Mouse (Mus musculus) MEL-GATA-1-ER (cell line): ENCODE results near the gene Gtdc1.

ENCODE experiments used
- DNase-seq: peaks from one replicate; pipeline ENCODE4 v3.0.0-alpha.2; 2012; ENCODE audit warnings: low read depth; ENCODE audit errors: extremely low read depth

Gtdc1 gene

DNA sequence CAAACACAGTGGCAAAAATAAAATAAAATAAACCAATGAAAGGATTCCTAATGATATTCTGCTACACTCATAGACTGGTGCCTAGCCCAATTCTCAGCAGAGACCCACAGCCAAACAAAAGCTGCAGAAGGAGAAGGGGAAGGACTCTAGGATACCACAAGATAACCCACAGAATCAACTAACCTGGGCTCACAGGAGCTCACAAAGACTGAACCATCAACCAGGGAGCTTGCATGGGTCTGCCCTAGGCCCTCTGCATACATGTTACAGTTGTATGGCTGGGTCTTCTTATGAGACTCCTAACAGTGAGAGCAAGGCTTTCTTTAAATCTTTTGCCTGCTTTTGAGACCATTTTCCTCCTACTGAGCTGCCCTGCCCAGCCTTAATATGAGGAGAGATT is 2.8 kb downstream of the Gtdc1 start:
- no peak for DNase-seq

DNA sequence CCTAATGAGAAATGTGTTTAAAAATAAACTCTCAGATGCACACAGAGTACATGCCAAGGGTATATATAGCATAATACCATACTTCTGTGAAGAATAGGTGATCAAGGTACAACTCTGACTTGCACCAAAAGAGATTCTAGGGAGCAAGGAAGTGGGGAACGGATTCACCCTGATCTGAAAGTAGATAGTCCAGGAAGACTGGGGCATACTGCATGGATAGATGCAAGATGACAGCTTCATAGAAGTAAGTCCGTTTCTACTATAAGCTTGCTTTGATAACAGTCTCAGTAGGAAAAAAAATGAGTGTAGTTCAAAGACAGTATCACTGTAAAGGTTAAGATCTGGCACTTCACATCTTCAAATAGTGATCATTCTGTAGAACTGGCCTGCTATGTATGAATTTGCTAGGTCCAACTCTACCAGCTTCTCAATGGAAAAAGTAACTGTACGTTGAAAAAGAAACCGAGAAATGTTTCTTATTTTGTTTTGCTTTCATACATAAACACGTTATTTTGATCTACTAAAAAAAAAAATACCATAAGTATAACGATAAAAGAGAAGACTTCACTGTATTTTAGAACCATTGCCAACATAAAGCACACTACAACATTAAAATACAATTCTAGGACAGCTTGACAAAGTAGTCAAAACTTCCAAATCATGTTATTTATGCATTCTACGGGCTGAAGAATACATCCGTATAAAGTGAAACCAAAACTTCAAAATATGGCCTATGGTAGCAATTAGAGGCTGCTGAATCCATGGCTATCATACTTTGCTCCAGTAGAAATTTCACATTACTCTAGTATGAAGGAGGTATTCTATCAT is 4.2 kb downstream of the Gtdc1 start:
- DNase-seq: no peak

DNA sequence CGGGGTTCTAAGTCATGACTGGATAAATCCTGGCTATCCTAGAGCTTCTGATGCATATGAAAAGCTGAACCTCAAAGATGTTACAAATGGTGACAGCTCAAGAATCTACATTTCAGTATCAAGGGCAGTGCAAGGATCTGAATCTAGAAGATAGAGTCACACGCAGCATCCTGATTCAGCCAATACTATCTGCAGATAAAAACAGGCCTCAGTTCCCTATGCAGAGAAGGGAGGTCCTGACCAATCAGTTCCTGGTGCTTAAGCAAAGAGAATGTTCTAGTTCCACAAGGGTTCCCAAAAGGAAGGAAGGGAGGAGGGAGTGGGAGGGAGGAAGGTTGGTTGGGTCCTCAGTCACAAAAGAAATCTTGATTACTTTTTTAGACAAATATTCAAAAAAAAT is 5.0 kb downstream of the Gtdc1 start:
- no peak for DNase-seq

DNA sequence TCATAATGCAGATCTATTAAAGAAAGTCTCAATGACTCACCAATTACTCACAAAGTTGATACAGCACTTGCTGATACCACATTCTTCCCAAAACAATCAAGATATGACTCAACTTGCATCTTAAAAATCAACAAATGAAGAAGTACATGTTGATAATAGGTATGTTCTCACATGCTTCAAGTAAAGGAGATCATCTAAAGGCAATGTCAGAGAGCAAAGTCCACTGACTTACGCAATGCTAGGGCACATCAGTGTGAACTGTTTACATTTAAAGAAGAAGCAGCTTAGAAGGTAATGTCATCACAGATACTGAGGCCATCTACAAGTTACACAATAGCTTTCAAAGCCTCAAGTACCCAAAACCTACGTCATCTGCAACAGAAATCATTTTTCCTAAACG is 7.0 kb downstream of the Gtdc1 start:
- no peak for DNase-seq

DNA sequence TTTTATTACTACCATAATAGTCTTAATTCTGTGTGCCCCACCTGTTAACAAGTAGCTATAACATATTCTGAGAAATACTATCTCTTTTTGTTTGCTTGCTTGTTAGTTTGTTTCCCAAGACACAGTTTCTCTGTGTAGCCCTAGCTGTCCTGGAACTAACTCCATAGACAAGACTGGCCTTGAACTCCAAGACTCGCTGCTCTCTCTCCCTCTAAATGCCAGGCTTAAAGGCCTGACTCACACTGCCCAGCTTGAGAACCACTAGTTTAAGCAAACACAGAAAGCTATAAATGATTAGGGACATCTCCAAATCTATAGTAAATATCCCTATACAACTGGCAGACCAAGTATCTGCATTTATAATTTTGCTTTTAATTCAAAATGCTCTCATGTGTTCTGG is 8.1 kb downstream of the Gtdc1 start:
- no peak for DNase-seq

DNA sequence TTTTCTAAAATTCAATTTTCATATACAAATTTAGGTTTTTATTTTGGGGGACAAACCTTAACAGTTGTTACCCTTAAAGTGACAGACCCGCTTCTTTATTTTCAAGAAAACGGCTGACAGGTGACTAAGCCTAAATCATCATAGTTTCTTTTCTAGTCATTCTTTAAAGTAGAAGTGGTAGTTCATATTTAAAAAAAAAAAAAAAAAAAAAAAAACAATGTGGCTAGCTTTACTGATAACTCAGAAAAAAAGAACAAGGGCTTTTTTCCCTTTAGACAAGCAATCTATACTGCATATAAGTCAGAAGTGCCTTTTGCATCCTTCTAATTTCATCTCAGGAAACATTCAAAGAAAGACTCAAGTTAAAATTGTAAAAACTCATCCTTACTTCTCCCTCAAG is 8.7 kb downstream of the Gtdc1 start:
- DNase-seq: no peak

DNA sequence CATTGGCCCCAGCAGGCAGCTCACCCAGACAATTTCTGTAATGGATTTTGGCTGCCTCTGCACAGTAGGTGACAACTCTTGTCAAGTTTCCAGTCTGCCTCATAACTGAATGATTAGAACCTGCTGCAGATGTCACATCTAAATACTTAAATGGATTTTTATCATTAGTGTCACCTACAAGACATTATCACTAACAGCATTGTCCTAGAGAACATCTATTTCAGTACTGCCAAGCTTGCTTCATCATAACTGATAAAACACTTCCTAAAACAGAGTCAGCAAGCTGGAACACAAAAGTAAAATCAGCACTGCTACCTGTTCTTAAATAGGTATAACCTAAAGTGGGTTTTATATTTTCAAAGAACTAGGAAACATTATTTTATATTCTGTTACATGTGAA is 11.2 kb downstream of the Gtdc1 start:
- DNase-seq: no peak

DNA sequence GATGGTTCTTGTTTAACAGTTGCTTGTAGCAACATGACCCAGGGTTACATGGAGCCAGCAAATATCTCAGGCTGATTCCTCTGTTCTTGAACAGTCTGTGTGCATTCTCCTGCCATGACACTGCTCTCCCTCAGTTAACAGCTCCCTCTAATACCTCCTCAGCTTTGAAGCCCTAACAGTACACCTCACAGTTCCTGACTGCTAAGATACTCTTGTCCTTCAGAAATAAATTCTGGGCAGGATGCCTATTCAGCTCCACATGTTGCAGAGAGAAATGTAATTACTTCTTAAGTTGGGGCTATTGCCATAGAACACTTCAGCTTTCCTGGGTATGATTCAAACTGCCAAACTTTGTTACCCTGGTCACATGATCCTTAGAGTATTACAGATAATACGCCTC is 29.7 kb downstream of the Gtdc1 start:
- no peak for DNase-seq

DNA sequence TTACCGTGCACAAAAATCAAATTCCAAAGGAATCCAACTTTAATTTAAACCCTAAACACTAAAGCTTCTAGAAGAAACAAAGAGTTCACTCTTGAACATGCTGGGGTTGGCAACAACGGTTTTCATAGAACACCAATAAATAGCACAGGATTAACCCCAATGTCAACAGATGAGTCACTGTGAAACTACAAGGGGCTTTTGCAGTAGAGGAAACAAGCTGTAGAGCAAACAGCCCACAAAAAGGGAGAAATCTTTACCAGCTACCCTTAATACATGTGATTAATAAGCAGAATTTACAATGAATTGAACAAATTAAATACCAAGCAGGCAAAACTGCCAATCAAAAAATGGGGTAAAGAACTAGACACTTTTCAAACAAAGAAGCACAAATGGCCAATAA is 53.7 kb downstream of the Gtdc1 start:
- DNase-seq: no peak

DNA sequence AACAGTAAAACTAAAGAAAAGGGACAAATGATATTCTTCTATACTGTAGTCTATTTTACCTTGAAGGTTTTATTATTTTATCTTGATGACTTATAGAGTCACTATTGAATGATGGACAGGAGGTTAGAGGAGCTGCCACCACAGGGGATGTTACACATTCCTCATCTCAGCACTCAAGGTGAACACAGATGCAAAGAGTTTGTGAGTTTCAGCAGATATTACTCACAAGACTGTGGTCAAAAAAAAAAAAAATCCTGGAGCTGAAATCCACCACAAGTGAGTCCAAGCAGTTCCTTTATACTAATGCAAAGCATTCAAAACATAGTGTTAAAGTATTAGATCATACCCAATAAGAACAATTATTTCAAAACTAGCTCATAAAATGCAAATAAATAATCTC is 62.7 kb downstream of the Gtdc1 start:
- DNase-seq: no peak

DNA sequence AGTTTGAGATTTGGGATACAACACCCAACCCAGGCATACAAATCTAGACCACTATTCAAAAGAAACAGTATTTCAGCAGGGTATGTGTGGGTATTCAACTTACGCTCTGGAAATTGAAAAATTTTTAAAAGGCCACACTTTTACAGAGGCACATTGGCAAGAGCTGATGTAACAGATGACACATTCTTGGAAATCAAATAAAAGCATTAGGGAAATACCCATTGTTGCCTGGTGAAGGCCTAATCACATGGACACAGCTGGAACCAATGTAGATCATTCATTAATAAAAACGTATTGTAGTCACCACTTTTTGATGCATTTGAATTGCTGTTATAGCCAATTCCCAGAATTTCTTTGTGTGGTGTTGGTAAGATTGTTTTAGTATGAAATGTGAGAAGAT is 73.0 kb downstream of the Gtdc1 start:
- no peak for DNase-seq

DNA sequence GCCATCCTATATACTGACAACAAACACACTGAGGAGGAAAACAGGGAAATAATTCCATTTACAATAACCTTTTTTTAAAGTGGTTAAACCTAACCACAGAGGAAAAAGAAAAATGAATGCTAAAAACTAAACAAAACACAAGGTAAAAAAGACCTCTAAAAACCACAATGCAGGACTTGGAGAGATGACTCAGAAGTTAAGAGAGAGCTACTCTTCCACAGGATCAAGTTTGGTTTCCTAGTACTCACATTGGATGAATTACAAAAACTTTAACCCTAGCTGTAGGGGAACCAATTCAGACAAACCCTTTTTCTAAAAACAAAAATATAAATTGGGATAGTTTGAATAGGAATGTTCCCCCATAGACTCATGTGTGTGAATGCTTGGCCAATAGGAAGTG is 77.8 kb downstream of the Gtdc1 start:
- no peak for DNase-seq

DNA sequence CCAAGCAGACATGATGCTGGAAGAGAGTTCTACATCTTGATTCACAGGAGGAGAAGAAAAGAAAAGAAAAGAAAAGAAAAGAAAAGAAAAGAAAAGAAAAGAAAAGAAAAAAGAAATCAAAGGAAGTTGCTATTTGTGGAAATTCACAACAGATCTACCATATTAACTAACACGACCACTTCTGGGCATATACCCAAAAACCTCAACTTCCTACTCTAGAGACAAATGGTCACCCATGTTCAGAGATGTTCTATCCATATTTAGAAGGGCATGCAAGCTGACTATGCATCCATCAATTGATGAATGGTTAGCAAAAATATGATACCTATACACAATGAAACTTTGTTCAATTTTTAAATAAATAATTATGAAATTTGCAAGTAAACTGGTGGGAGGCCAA is 79.3 kb downstream of the Gtdc1 start:
- peak; percentile 14 for DNase-seq

DNA sequence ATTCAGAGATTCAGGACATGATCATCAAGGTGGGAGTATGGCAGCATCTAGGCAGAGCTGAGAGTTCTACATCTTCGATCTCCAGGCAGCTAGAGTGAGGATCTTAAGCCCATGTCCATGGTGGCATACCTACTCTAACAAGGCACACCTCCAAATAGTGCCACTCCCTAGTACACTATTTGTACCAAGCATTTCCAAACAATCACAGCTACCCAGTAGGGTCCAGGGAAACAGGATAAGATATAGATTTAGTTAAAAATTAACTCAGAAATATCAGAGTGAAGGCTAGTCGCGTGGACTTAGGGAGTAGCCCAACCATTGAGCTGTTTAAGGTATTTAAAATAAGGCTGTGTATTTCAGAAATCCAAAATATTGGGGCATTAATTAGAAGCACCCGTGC is 82.0 kb downstream of the Gtdc1 start:
- DNase-seq: no peak

DNA sequence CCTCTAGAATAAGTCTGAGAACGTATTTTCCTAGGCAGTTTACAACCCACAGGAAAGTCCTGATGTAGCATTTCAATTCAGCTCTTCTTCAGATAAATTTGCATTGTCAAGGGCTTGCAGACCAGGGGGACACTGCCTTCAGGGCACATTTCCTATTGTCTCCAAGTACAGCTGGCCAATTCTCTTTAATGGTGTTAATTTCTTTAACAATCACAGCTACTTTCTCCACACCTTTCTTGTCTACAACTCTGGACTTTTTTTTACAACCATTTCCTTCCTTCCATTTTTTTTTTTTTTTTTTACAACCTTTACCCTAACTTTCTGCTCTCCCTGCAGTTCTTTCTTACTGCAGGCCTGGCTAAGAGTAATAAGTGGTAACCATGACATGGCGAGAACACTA is 97.7 kb downstream of the Gtdc1 start:
- DNase-seq: no peak

DNA sequence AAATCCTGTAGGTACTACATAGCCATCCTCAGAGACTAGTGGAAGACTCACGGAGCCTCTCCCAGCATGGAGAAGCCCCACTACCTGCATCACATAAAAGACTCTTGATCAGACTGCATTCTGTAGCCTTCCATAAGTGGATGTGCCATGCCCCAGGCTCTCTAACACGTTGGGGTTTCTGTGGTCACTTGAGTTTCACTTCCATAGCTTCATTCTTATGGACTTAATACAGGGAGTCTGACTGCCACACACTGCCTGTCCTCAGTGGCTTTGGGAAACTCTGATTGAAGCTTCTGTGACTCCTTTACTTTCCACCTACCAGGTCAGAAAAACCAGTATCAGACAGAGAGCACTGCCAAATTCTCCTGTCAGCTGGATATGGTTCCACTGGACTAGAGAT is 98.1 kb downstream of the Gtdc1 start:
- no peak for DNase-seq

DNA sequence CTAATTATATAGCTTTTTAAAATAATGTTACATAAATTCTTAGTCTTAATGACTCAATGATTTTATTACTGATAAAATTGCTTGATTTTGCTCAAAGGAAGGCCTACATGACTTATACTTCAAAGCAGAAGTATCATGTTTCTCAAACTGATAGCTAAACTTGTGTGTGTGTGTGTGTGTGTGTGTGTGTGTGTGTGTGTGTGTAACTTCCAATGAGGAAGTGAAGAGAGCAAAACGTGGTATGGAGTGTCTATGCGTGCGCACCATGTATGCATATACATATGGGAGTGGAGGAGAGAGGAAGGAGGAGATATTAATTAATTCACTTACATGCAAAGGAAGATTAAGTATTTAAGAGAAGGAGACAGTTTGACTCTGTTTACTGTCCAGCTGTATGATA is 100.8 kb downstream of the Gtdc1 start:
- no peak for DNase-seq

DNA sequence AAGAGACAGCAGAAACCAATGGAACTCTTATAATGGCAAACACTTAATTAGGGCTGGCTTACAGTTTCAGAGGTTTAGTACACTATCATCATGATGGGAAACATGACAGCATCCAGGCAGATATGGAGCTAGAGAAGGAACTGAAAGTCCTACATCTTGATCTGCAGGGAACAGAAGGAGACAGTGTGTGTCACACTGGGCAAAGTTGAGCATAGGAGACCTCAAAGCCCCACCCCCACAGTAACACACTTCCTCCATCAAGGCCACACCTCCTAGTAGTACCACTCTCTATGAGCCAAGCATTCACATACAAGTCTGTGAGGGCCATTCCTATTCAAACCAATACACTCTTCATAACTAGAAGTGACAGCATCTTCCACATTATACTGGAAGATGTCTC is 109.7 kb downstream of the Gtdc1 start:
- no peak for DNase-seq

DNA sequence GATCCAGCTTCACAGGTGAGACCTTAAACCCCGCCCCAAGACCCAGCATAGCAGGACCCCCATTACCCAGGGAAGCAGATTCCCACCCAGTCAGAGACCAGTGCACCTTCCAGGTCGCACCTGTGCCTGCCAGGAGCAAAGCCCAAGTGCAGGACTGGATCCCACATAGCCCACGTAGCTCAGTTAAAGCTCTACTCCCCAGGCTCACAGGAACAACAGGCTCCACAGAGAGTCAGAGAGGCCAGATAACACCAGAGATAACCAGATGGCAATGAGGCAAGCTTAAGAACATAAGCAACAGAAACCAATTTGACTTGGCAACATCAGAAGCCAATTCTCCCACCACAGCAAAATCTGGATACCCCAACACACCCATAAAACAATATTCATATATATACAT is 113.7 kb downstream of the Gtdc1 start:
- DNase-seq: no peak

DNA sequence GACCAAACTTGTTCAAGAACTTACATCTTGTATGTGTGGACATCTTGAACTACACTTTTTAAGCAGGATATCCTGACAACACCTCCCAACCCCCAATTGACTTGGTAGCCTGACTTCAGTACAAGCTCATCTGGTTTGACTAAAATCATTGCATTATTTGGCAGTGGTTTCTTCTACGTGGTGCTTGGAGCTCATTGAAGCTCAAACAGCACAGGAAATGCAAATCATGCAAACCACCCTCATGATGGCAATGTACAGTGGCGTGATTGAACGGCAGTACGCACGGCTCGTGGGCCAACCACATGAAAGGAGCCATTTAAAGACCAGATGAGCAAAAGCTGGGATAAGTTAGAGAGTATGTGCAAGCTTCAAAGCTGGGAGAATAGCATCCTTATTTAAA is 123.0 kb downstream of the Gtdc1 start:
- no peak for DNase-seq

DNA sequence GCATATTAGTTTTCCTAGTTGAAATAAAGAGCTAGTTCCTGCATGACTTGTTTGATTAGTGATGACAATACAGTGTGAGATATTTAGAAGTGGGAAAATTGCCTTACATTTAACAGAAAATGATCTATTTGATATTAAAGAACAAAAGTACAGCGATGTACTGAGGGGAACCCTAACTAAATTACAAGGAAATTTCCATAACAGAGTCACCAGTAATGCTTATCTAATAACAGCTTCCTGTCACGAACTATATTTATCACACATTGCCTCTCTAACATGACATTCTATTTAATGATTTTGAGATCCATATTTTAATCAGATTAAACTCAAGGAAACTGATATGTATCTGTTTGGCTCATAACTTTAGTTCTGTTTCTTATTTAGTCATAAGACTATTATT is 126.1 kb downstream of the Gtdc1 start:
- DNase-seq: no peak

DNA sequence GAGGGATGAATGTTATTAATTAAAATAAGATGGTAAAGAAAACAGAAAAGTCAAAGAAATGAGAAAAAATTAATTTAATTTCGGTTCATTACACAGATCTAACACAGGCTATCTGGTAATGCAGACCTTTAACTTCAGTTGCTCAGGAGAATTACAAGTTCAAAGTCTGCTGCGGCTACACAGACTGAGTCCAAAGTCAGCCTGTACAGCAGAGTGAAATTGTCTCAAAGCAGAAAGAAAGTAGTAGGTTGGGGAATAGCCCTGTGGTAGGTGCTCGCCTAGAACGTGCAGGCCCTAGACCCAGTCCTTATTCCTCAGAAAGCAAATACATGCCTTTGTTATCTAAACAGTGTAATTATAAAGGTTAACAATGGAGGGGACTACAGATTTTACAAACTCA is 135.6 kb downstream of the Gtdc1 start:
- no peak for DNase-seq

DNA sequence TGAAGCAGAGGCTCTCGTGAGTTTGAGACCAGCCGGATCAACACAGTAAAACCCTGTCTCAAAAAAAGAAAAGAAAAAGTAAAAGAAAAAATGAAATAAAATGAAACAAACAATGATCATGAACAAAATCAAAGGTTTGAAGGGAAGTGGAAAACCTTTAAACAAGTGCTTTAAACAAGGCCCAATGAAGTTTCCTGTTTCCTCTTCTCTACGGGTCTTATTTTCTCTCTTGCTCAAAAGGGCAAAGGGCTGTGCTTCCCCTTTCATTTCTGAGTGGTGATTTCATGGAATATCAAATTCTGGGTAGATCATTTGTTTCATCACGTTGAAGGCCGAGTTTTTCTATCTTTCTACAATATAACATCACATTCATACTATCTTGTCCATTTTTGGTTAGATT is 136.3 kb downstream of the Gtdc1 start:
- no peak for DNase-seq

DNA sequence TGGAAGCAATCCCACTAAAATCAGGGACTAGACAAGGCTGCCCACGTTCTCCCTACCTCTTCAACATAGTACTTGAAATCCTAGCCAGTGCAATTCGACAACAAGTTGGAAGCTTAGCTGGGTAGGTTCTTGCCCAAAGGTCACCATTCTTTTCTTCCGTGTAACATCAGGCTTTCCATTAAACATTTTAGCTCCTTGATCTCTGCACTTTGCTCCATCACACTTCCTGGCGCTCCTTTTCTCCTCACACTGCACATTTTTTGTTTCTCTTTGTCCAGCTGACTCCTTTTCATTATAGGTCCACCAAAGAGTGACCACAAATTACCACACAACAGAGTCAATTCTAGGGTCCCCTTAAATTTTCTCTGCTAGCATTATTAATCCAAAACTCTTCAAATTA is 144.7 kb downstream of the Gtdc1 start:
- no peak for DNase-seq
